Mouse (Mus musculus) adrenal gland, postnatal 4 days (tissue): ENCODE results near the gene Slc10a7. TPM values are rescaled to one million over a fixed set of nuclear protein-coding genes. Genes with fewer than 3 reads are reported as not detected.

Experiments used
- total RNA-seq, 2 experiments: library from RNA; stranded (reverse); gene quantifications; 2 replicates each; pipeline ENCODE4 v1.2.3; 2021

Gene Slc10a7
- total RNA-seq, 2 experiments from 2014 or later, result 23.4 to 27.0 TPM

Other genes with a start within 250 kb of the Slc10a7 start
- gene Pou4f2, start 72.7 kb upstream of the Slc10a7 start, total RNA-seq, result not detected
- gene Rbmxl1, start 448 bp upstream of the Slc10a7 start, total RNA-seq, result 10 to 100 TPM; 71.2 to 74.9 TPM